Mouse (Mus musculus): Measurements from ENCODE around the gene Mt2.

DNA sequence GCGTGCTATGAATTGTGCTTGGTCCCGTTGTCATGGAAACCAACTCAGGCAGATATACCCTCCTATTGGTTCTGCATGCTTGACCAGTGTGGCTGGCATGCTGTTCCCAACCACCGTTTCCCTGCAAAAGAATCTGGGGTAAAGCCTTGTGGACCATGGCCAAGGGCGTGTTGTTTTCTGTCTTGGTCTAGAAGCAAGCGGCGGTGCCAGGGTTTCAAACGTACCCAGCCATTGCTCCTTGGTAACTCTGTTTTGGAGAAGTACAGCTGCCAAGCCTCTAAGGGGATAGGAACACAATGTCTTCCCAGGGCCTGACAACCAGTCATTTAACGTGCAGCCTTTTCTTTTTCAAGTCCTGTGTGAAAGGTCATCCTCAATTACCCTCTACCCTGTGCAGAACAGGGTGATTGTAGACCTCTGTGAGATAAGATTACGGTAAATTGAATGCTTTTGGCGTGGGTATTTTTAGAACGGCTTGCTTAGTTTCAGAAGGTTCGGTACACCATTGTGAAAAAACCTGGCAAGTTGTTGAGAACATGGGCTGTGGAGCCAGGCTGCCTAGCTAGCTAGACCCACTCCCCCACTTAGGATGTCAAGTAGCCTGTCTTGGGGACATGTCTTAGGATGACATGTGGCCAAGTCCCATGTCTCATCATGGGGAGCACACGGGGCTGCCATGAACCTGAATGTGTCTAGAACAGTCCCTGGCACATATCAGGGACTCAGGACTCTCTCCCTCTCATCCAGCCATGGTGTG is 17.0 kb downstream of the Mt2 start:
- TF ChIP-seq EP300 (IDR thresholded peaks at IDR 0.05) (peak; percentile 64), CTCF (IDR thresholded peaks at IDR 0.05) (no peak)

Data from lung, postnatal 0 days (tissue).